Mouse (Mus musculus) right cerebral cortex, postnatal 36 days (tissue): ENCODE results near the gene Gm14139.
"Not testable (repeated sequence)": the region's sequence is repeated elsewhere in the genome, so short reads cannot be mapped to it uniquely, and the experiment has no call there.

Experiments used
- DNase-seq, 2 experiments: peaks; one replicate each; pipeline ENCODE4 v3.0.0; 2022; ENCODE audit warnings: low spot score in 2 of 2, mixed read lengths in 1 of 2

Gm14139 gene

GRCm38 (mm10) chr2:150181570-150181999, at the start of gene Gm14139:
TSS of gene Gm14139 (plus strand) at chr2:150181755.
- DNase-seq = not testable (repeated sequence)

GRCm38 (mm10) chr2:150132002-150132401, 49.6 kb upstream of the Gm14139 start:
- DNase-seq = not testable (repeated sequence)

- no peak for DNase-seq
These were observed 48.8 kb upstream of the Gm14139 start for GRCm38 (mm10) chr2:150132773-150133172.

GRCm38 (mm10) chr2:150136435-150136897, 45.1 kb upstream of the Gm14139 start, which contains the start of gene Zfp120:
TSS of gene Zfp120 (minus strand) at chr2:150136708.
- peak; percentile 84 to 93 for DNase-seq

GRCm38 (mm10) chr2:150166703-150167102, 14.9 kb upstream of the Gm14139 start:
- no peak for DNase-seq

- no peak for DNase-seq
These were observed 7.7 kb upstream of the Gm14139 start for GRCm38 (mm10) chr2:150173833-150174232.

- not testable (repeated sequence) for DNase-seq
These were observed 2.0 kb upstream of the Gm14139 start, which contains the start of gene Gm10770 for GRCm38 (mm10) chr2:150179579-150179978. TSS of gene Gm10770 (minus strand) at chr2:150179679.

GRCm38 (mm10) chr2:150181046-150181445, 509 bp upstream of the Gm14139 start:
- not testable (repeated sequence) for DNase-seq

- DNase-seq = peak; percentile 84 to 90
These were observed 36.2 kb downstream of the Gm14139 start, which contains the start of gene Zfp937 for GRCm38 (mm10) chr2:150217600-150218362. TSS of gene Zfp937 (plus strand) at chr2:150218073.

- not testable (repeated sequence) for DNase-seq
These were observed 36.8 kb downstream of the Gm14139 start for GRCm38 (mm10) chr2:150218363-150218725.

- DNase-seq = not testable (repeated sequence)
These were observed 41.7 kb downstream of the Gm14139 start for GRCm38 (mm10) chr2:150223263-150223662.
